ENCODE assay signal across 10 mouse cellular contexts in the genomic region with DNA sequence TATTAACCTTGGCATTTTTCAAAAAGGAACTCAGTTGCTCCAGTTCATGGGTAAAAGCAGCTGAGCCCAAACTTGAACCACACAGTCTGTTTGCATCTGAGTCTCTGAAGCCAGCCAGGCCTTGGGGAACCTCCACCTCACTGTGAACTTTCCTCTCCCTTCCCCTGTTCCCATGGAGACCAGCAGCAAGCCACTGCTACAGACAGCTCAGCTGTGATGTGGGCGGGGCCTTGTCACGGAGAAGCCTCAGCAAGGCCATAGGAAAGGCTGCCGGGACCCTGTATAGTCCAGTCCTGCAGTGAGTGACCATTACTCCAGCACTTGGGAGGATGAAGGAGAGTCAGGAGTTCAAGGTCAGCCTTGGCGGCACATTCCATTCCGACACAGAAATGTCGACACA. TPM values are rescaled to one million over a fixed set of nuclear protein-coding genes. Genes with fewer than 3 reads are reported as not detected.
DNase-seq lines count a peak whose midpoint lies in the region; ATAC-seq and TF ChIP-seq lines count a peak whose summit lies in the region.
"Had no signal": no experiment of that assay in that cellular context is flagged by ENCODE, and none has a peak within 500 bp of the region (broad histone marks: within the 10 kb centered on the region; RNA-seq: fewer than 3 reads in every experiment).

No protein-coding gene starts in this region.

- no peak overlapping the region for H3K27ac ChIP-seq in embryonic facial prominence, embryonic 14.5 days (replicated peaks; ENCODE audit: low read depth, low read length)
- H3K27ac ChIP-seq in intestine, embryonic 16.5 days (ENCODE audit: low read length): no peak overlapping the region
- H3K27ac ChIP-seq in liver, embryonic 14.5 days: no peak overlapping the region

- no peak for TF ChIP-seq EP300 in liver, embryonic 14.5 days (IDR thresholded peaks at IDR 0.05; ENCODE audit: low read depth)

- TF ChIP-seq CTCF in liver, embryonic 14.5 days (IDR thresholded peaks at IDR 0.05; ENCODE audit: low read depth): no peak

- H3K4me2 ChIP-seq in embryonic facial prominence, embryonic 14.5 days (ENCODE audit: low read depth, low read length): no peak overlapping the region
- H3K4me2 ChIP-seq in intestine, embryonic 16.5 days (ENCODE audit: low read depth, low read length): 0 out of 2 replicates have a peak overlapping the region, but pooled peaks have one; percentile 3
- no peak overlapping the region for H3K4me2 ChIP-seq in liver, embryonic 14.5 days (ENCODE audit: low read depth)

- ATAC-seq in embryonic facial prominence, embryonic 14.5 days (ENCODE audit: low read depth): peak; percentile 87
- ATAC-seq in intestine, embryonic 16.5 days: peak; percentile 78
- ATAC-seq in liver, embryonic 14.5 days (ENCODE audit: insufficient read depth): peak; percentile 43

- no peak overlapping the region for H3K4me3 ChIP-seq in embryonic facial prominence, embryonic 14.5 days (ENCODE audit: low read depth, low read length)
- no peak overlapping the region for H3K4me3 ChIP-seq in intestine, embryonic 16.5 days (ENCODE audit: low read length)
- no peak overlapping the region for H3K4me3 ChIP-seq in liver, embryonic 14.5 days (ENCODE audit: insufficient read depth in 1 of 2, low read depth in 2 of 2, low read length in 2 of 2)
- H3K4me3 ChIP-seq: megakaryocyte, embryonic 14.5 days had no signal

- no peaks in the 10 kb centered on the region for H3K4me1 ChIP-seq in embryonic facial prominence, embryonic 14.5 days (ENCODE audit: control insufficient read depth, insufficient read depth, low read length)
- H3K4me1 ChIP-seq in intestine, embryonic 16.5 days (ENCODE audit: control insufficient read depth, insufficient read depth, low read length): peaks cover 9% of the 10 kb centered on the region; the same call in 1 of the 2 replicates
- peaks cover 0 to 2% of the 10 kb centered on the region in 2 experiments; a peak in 1 of 4 replicates for H3K4me1 ChIP-seq in liver, embryonic 14.5 days (replicated peaks; ENCODE audit: control insufficient read depth in 2 of 2, insufficient read depth in 2 of 2, low read length in 1 of 2)
- H3K4me1 ChIP-seq: megakaryocyte, embryonic 14.5 days had no signal

- H3K9me3 ChIP-seq in embryonic facial prominence, embryonic 14.5 days (ENCODE audit: control insufficient read depth, low read length): no peaks in the 10 kb centered on the region
- H3K9me3 ChIP-seq in intestine, embryonic 16.5 days (ENCODE audit: control insufficient read depth, low read length): peaks cover 3% of the 10 kb centered on the region; the same call in 1 of the 2 replicates
- H3K9me3 ChIP-seq in liver, embryonic 14.5 days (ENCODE audit: control insufficient read depth, low read length): no peaks in the 10 kb centered on the region

- peak; percentile 82 for DNase-seq in ovary, adult 18-20 months (ENCODE audit: low spot score)
- DNase-seq in ovary, postnatal 14 days (ENCODE audit: low spot score): no peak
- DNase-seq in embryonic facial prominence, embryonic 14.5 days (ENCODE audit: low spot score): peak; percentile 87
- peak in 1 of 3 experiments; percentile 36 for DNase-seq in liver, embryonic 14.5 days (ENCODE audit: low read depth in 3 of 3, low spot score in 3 of 3)
- DNase-seq in retina, embryonic 14.5 days (ENCODE audit: low spot score): peak; percentile 86
- DNase-seq in layer of hippocampus, postnatal 10 days (ENCODE audit: low spot score in 2 of 2): no peak
- no peak for DNase-seq in frontal cortex, postnatal 25 days (ENCODE audit: low spot score in 2 of 2)

- no peaks in the 10 kb centered on the region for H3K27me3 ChIP-seq in embryonic facial prominence, embryonic 14.5 days (replicated peaks; ENCODE audit: control insufficient read depth, insufficient read depth, low read length)
- H3K27me3 ChIP-seq in intestine, embryonic 16.5 days (replicated peaks; ENCODE audit: control insufficient read depth, insufficient read depth, low read length): no peaks in the 10 kb centered on the region
- no peaks in the 10 kb centered on the region for H3K27me3 ChIP-seq in liver, embryonic 14.5 days (ENCODE audit: control insufficient read depth, insufficient read depth, low read length)
- H3K27me3 ChIP-seq: megakaryocyte, embryonic 14.5 days had no signal

- H3K36me3 ChIP-seq in embryonic facial prominence, embryonic 14.5 days (ENCODE audit: control insufficient read depth, insufficient read depth, low read length): no peaks in the 10 kb centered on the region
- H3K36me3 ChIP-seq in intestine, embryonic 16.5 days (ENCODE audit: control insufficient read depth, insufficient read depth, low read length): no peaks in the 10 kb centered on the region
- no peaks in the 10 kb centered on the region for H3K36me3 ChIP-seq in liver, embryonic 14.5 days (replicated peaks; ENCODE audit: control insufficient read depth, insufficient read depth, low read depth)
- H3K36me3 ChIP-seq: G1E had no signal

- no peak overlapping the region for H3K9ac ChIP-seq in embryonic facial prominence, embryonic 14.5 days (ENCODE audit: low read depth, low read length)
- H3K9ac ChIP-seq in intestine, embryonic 16.5 days (ENCODE audit: low read depth, low read length): no peak overlapping the region
- H3K9ac ChIP-seq in liver, embryonic 14.5 days (replicated peaks): no peak overlapping the region

- WGBS in embryonic facial prominence, embryonic 14.5 days: 44% methylated on average over 6 of the region's 6 CpGs
- WGBS in intestine, embryonic 16.5 days: 46% methylated on average over 6 of the region's 6 CpGs
- 49% methylated on average over 6 of the region's 6 CpGs for WGBS in liver, embryonic 14.5 days (ENCODE audit: insufficient replicate concordance)

RNA-seq across cellular contexts. Expression of a gene that starts 16.2 kb away (rescaled TPM):
- polyA plus RNA-seq in embryonic facial prominence, embryonic 14.5 days (2014; fragmentation: Nextera tagmentation; extraction: Ambion mirVana): 28.7 and 29.1 TPM in 2 replicates
- 24.9 and 28.0 TPM in 2 replicates for polyA plus RNA-seq in intestine, embryonic 16.5 days (2015; fragmentation: Nextera tagmentation; extraction: Ambion mirVana)
- 2.1 and 2.3 TPM in 2 replicates for polyA plus RNA-seq in liver, embryonic 14.5 days (2012; rRNA removed)
- polyA plus RNA-seq in liver, embryonic 14.5 days (2014; fragmentation: Nextera tagmentation; extraction: Ambion mirVana): 1.3 and 1.7 TPM in 2 replicates
- 100 to 1,000 TPM; 426 to 444 TPM for total RNA-seq in layer of hippocampus, postnatal 10 days (2021)
- total RNA-seq: G1E had no signal
- polyA plus RNA-seq: G1E had no signal

RNA-seq across cellular contexts. Expression of a gene that starts 41.7 kb away (rescaled TPM):
- polyA plus RNA-seq in embryonic facial prominence, embryonic 14.5 days (2014; fragmentation: Nextera tagmentation; extraction: Ambion mirVana): 0.35 and 0.42 TPM in 2 replicates
- 0.91 and 1.0 TPM in 2 replicates for polyA plus RNA-seq in intestine, embryonic 16.5 days (2015; fragmentation: Nextera tagmentation; extraction: Ambion mirVana)
- polyA plus RNA-seq in liver, embryonic 14.5 days (2012; rRNA removed): 1.9 TPM in 2 replicates
- polyA plus RNA-seq in liver, embryonic 14.5 days (2014; fragmentation: Nextera tagmentation; extraction: Ambion mirVana): 3.9 and 4.9 TPM in 2 replicates
- total RNA-seq in layer of hippocampus, postnatal 10 days (2021): under 1 TPM; 0.13 to 0.23 TPM
- polyA plus RNA-seq: G1E had no signal

Comparison
In these comparisons a context has a peak if more than half of its experiments do, and no peak if none do; other contexts are left out.
1. DNase-seq: peak in ovary, adult 18-20 months (single experiment), embryonic facial prominence, embryonic 14.5 days (single experiment) and retina, embryonic 14.5 days (single experiment); none in ovary, postnatal 14 days (single experiment), layer of hippocampus, postnatal 10 days (0 of 2) and frontal cortex, postnatal 25 days (0 of 2).
2. Peak in every context shown above with its lines, with median percentiles within 50 percentile points of each other: ATAC-seq.